Mouse (Mus musculus): ENCODE data around the gene Myh8. TPM values are rescaled to one million over a fixed set of nuclear protein-coding genes. Genes with fewer than 3 reads are reported as not detected.

The Myh8 gene
- total RNA-seq, 1 experiment: 0.09 TPM

DNA sequence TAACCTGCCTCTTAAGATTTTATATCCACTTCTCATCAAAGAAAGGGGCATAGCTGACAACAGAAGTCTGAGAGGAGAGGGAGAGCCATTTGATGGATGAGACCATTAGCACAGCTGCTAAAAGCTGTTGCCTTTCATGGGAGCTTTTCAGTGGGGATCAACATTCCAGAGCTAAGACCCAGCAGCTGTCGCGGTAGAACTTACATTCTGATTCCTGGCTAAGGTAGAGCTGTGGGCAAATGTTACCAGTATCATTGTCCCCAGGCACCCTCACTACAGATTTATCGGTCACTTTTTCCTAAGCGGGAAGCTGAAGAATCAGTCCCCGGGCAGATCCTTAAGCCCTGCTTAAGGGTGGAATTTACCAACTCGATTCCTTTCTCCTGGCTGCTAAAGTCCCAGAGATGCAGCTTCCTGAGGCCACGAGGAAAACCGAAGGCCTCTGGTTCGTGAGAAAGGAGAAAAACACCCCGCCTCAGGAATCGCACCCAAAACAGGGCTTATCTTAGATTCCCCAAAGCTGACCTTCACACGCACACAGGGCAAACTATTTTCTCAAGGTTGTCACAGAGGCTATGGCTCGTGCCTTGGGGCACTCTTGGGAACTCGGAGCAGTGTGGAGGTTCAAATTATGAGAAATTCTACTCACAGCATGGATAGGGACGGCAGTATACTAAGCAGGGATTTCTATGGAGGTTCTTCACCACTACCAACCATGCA is 37.0 kb downstream of the Myh8 start:
- no peaks in the 10 kb centered on the region for H3K36me3 ChIP-seq (ENCODE audit: control insufficient read depth, insufficient read depth, low read length, poor library complexity, severe bottlenecking)
- no peak overlapping the region for H3K4me3 ChIP-seq (ENCODE audit: insufficient read depth in 1 of 2, low read depth in 1 of 2, low read length in 2 of 2, poor library complexity in 1 of 2, severe bottlenecking in 1 of 2)
- TF ChIP-seq ZNF384 (IDR thresholded peaks at IDR 0.05; ENCODE audit: low read depth, low read length) (no peak), MAFK (IDR thresholded peaks at IDR 0.05; ENCODE audit: insufficient read depth, low read depth, low read length) (no peak), CHD2 (IDR thresholded peaks at IDR 0.05; ENCODE audit: low read depth, low read length) (no peak)
- H3K9ac ChIP-seq (ENCODE audit: insufficient read depth, low read depth, low read length, poor library complexity, severe bottlenecking): no peak overlapping the region
- H3K9me3 ChIP-seq (ENCODE audit: control insufficient read depth, insufficient read depth, low read depth, low read length): no peaks in the 10 kb centered on the region
- peaks cover 0 to 4% of the 10 kb centered on the region in 2 experiments; a peak in 2 of 4 replicates for H3K4me1 ChIP-seq (ENCODE audit: control insufficient read depth in 2 of 2, insufficient read depth in 2 of 2, low read length in 2 of 2, poor library complexity in 1 of 2)
- in situ Hi-C loops (cut with MboI; ENCODE audit: low sequenced_read_pairs in 2 of 2, unreplicated experiment in 2 of 2): no loop called here
- H3K27ac ChIP-seq (ENCODE audit: insufficient read depth, low read depth, low read length, poor library complexity, severe bottlenecking): no peak overlapping the region
- no peak for DNase-seq (ENCODE audit: low read depth, low spot score)

DNA sequence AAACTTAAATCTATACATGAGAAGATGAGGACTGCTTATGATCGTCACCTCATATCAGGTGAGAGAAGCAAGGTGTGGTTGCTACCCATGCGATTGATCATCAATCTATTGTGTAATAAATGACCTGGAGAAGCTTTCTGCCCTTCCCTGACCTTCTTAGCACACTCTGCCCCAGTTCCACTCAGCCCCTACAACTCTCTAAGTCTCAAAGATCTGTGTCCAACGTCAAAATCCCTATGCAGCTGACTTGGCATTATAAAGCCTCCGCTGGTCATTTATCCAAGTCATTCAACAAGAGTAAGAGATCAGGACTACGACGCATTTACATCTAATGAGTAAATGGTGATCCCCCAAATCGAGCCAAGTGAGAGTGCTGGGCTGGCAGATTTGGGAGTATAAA is 44.4 kb downstream of the Myh8 start, which contains the start of gene Myh13:
Gene Myh13, plus strand, starts transcription at position 301 of the 400 bp plus-strand sequence.
- Histone ChIP-seq H3K4me1 (ENCODE audit: control insufficient read depth in 2 of 2, insufficient read depth in 2 of 2, low read length in 2 of 2, poor library complexity in 1 of 2) (no peaks in the 10 kb centered on the region), H3K9me3 (ENCODE audit: control insufficient read depth, insufficient read depth, low read depth, low read length) (no peaks in the 10 kb centered on the region), H3K4me3 (ENCODE audit: insufficient read depth in 1 of 2, low read depth in 1 of 2, low read length in 2 of 2, poor library complexity in 1 of 2, severe bottlenecking in 1 of 2) (no peak within 1 kb of the TSS), H3K27ac (ENCODE audit: insufficient read depth, low read depth, low read length, poor library complexity, severe bottlenecking) (no peak within 1 kb of the TSS), H3K36me3 (ENCODE audit: control insufficient read depth, insufficient read depth, low read length, poor library complexity, severe bottlenecking) (no peaks in the 10 kb centered on the region), H3K9ac (ENCODE audit: insufficient read depth, low read depth, low read length, poor library complexity, severe bottlenecking) (no peak within 1 kb of the TSS)
- no peak for TF ChIP-seq CHD2 (IDR thresholded peaks at IDR 0.05; ENCODE audit: low read depth, low read length)
- TF ChIP-seq MAFK (IDR thresholded peaks at IDR 0.05; ENCODE audit: insufficient read depth, low read depth, low read length): no peak
- TF ChIP-seq ZC3H11A (IDR thresholded peaks at IDR 0.05; ENCODE audit: borderline replicate concordance, low read depth, low read length): no peak
- TF ChIP-seq HCFC1 (IDR thresholded peaks at IDR 0.05; ENCODE audit: borderline replicate concordance, insufficient read depth, low read length): no peak
- no peak for TF ChIP-seq ZNF384 (IDR thresholded peaks at IDR 0.05; ENCODE audit: low read depth, low read length)
- in situ Hi-C loops (cut with MboI; ENCODE audit: low sequenced_read_pairs in 2 of 2, unreplicated experiment in 2 of 2): no loop called here
- no peak for DNase-seq (ENCODE audit: low read depth, low spot score)

DNA sequence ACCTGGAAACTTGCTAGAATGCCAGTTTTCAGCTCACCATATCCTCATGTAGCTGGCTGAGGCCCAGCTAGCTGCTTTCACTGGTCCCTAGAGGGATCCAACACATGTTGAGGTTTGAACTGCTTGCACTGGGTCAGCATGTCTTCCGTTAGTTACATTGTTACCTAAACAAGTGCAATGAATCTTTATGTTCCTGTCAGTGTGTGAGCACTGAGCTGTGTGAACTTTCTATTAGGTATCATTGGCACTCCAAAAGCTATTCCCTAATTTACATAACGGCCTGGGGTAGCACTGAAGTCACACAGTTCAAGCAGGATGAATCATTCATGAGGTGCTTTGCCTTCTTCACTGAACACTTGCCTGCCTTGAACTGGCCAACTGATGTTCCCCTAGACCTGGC is 49.6 kb downstream of the Myh8 start:
- H3K4me1 ChIP-seq (ENCODE audit: control insufficient read depth in 2 of 2, insufficient read depth in 2 of 2, low read length in 2 of 2, poor library complexity in 1 of 2): no peaks in the 10 kb centered on the region
- H3K9me3 ChIP-seq (ENCODE audit: control insufficient read depth, insufficient read depth, low read depth, low read length): no peaks in the 10 kb centered on the region
- H3K27ac ChIP-seq (ENCODE audit: insufficient read depth, low read depth, low read length, poor library complexity, severe bottlenecking): no peak overlapping the region

DNA sequence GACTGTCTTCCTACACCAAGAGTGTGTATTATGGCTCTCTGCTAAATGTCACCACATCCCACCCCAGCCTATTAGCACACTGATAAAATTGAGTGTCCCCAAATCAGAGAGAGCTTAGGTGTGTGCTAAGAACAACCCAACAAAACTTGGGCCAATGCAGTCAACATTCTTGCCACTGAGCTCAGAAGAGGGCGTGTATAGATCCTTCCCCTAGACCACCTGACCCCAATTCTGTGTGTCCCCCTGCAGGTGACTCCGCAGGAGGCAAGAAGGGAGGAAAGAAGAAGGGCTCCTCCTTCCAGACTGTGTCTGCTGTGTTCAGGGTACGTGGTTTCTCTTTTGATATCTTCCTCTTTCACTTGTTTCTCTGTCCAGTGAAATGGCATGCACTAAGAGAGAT is 67.6 kb downstream of the Myh8 start:
- peak overlapping the region; percentile 70; the same call in 1 of the 2 replicates for H3K27ac ChIP-seq (ENCODE audit: insufficient read depth, low read depth, low read length, poor library complexity, severe bottlenecking)
- TF ChIP-seq ZNF384 (IDR thresholded peaks at IDR 0.05; ENCODE audit: low read depth, low read length) (no peak), HCFC1 (IDR thresholded peaks at IDR 0.05; ENCODE audit: borderline replicate concordance, insufficient read depth, low read length) (no peak), CHD2 (IDR thresholded peaks at IDR 0.05; ENCODE audit: low read depth, low read length) (no peak), ZC3H11A (IDR thresholded peaks at IDR 0.05; ENCODE audit: borderline replicate concordance, low read depth, low read length) (no peak), MAFK (IDR thresholded peaks at IDR 0.05; ENCODE audit: insufficient read depth, low read depth, low read length) (no peak)
- H3K36me3 ChIP-seq (ENCODE audit: control insufficient read depth, insufficient read depth, low read length, poor library complexity, severe bottlenecking): no peaks in the 10 kb centered on the region
- no peak for DNase-seq (ENCODE audit: low read depth, low spot score)
- H3K9ac ChIP-seq (ENCODE audit: insufficient read depth, low read depth, low read length, poor library complexity, severe bottlenecking): no peak overlapping the region
- H3K4me1 ChIP-seq (ENCODE audit: control insufficient read depth in 2 of 2, insufficient read depth in 2 of 2, low read length in 2 of 2, poor library complexity in 1 of 2): peaks cover 15 to 17% of the 10 kb centered on the region in 2 experiments
- no peak overlapping the region for H3K4me3 ChIP-seq (ENCODE audit: insufficient read depth in 1 of 2, low read depth in 1 of 2, low read length in 2 of 2, poor library complexity in 1 of 2, severe bottlenecking in 1 of 2)
- in situ Hi-C loops (cut with MboI; ENCODE audit: low sequenced_read_pairs in 2 of 2, unreplicated experiment in 2 of 2): no loop called here
- no peaks in the 10 kb centered on the region for H3K9me3 ChIP-seq (ENCODE audit: control insufficient read depth, insufficient read depth, low read depth, low read length)

More for the DNA sequence above, 49.6 kb downstream of the Myh8 start:
- Histone ChIP-seq H3K4me3 (ENCODE audit: insufficient read depth in 1 of 2, low read depth in 1 of 2, low read length in 2 of 2, poor library complexity in 1 of 2, severe bottlenecking in 1 of 2) (no peak overlapping the region), H3K36me3 (ENCODE audit: control insufficient read depth, insufficient read depth, low read length, poor library complexity, severe bottlenecking) (no peaks in the 10 kb centered on the region), H3K9ac (ENCODE audit: insufficient read depth, low read depth, low read length, poor library complexity, severe bottlenecking) (no peak overlapping the region)
- in situ Hi-C loops (cut with MboI; ENCODE audit: low sequenced_read_pairs in 2 of 2, unreplicated experiment in 2 of 2): no loop called here
- DNase-seq (ENCODE audit: low read depth, low spot score): no peak
- TF ChIP-seq ZC3H11A (IDR thresholded peaks at IDR 0.05; ENCODE audit: borderline replicate concordance, low read depth, low read length) (no peak), ZNF384 (IDR thresholded peaks at IDR 0.05; ENCODE audit: low read depth, low read length) (no peak), MAFK (IDR thresholded peaks at IDR 0.05; ENCODE audit: insufficient read depth, low read depth, low read length) (no peak), HCFC1 (IDR thresholded peaks at IDR 0.05; ENCODE audit: borderline replicate concordance, insufficient read depth, low read length) (no peak), CHD2 (IDR thresholded peaks at IDR 0.05; ENCODE audit: low read depth, low read length) (no peak)

All from ES-E14 (cell line).